Mouse (Mus musculus) olfactory bulb, adult 2 months (tissue): ENCODE results near the gene St3gal3. TPM values are rescaled to one million over a fixed set of nuclear protein-coding genes. Genes with fewer than 3 reads are reported as not detected.

Source experiments
- H3K27ac ChIP-seq: fragments of 200-500 bp; 2 replicates; pipeline ENCODE4 v1.5.1; 2012; ENCODE audit warnings: low read depth, low read length; ENCODE audit not compliant: insufficient read depth
- H3K4me1 ChIP-seq: fragments of 200-500 bp; 2 replicates; pipeline ENCODE4 v1.6.1; 2012; ENCODE audit warnings: low read length; ENCODE audit not compliant: control insufficient read depth, insufficient read depth
- H3K4me3 ChIP-seq: fragments of 200-500 bp; 2 replicates; pipeline ENCODE4 v1.5.1; 2012; ENCODE audit warnings: mild to moderate bottlenecking, low read depth, low read length, moderate library complexity; ENCODE audit not compliant: insufficient read depth
- CTCF ChIP-seq: fragments of 200-500 bp; IDR thresholded peaks from 2 replicates; pipeline ENCODE4 v1.5.1; 2012; ENCODE audit warnings: low read depth, mild to moderate bottlenecking, low read length, moderate library complexity; ENCODE audit not compliant: insufficient read depth
- POLR2A ChIP-seq: fragments of 200-500 bp; IDR thresholded peaks from 2 replicates; pipeline ENCODE4 v1.6.1; 2012; ENCODE audit warnings: mild to moderate bottlenecking, low read depth, low read length, moderate library complexity; ENCODE audit not compliant: insufficient read depth
- WGBS: fragments of 180-500 bp; shearing (Covaris S2); methylation state at CpG from one replicate; pipeline ENCODE4 v1.1.7; 2018; 5-methylcytosine and 5-hydroxymethylcytosine counted together
- polyA plus RNA-seq: library from polyadenylated mRNA; stranded (reverse); fragments of >200 nt; gene quantifications from 2 replicates; pipeline ENCODE4 v1.2.4, GENCODE M21; 2012; ENCODE audit warnings: low replicate concordance; ENCODE audit not compliant: missing spikeins, insufficient read depth, insufficient read length

St3gal3 gene
- not detected in 2 replicates for polyA plus RNA-seq

GRCm38 (mm10) chr4:118134485-118135365 is at the start of gene St3gal3:
Gene St3gal3 (minus strand): TSS chr4:118134914.
- Histone ChIP-seq H3K4me1 (peaks cover 22% of the 10 kb centered on the region), H3K27ac (peak within 1 kb of the TSS; percentile 42), H3K4me3 (peak within 1 kb of the TSS; percentile 88)
- TF ChIP-seq CTCF = no peak
- peak; percentile 63 for TF ChIP-seq POLR2A
- under 1% methylated on average over 79 of the region's 84 CpGs for WGBS

GRCm38 (mm10) chr4:118180301-118181080 is 45.8 kb upstream of the St3gal3 start:
- peak overlapping the region; percentile 74 for H3K27ac ChIP-seq
- peaks cover 2% of the 10 kb centered on the region; the same call in 1 of the 2 replicates for H3K4me1 ChIP-seq
- H3K4me3 ChIP-seq = peak overlapping the region; percentile 35
- WGBS = 10% methylated on average over 17 of the region's 17 CpGs
- TF ChIP-seq POLR2A = no peak
- TF ChIP-seq CTCF = no peak

GRCm38 (mm10) chr4:118179467-118180300 is 45.0 kb upstream of the St3gal3 start, which contains the start of gene Kdm4a:
Gene Kdm4a (minus strand): TSS chr4:118180043.
- TF ChIP-seq POLR2A = peak; percentile 45; the same call in 1 of the 2 replicates
- TF ChIP-seq CTCF = no peak
- Histone ChIP-seq H3K27ac (peak within 1 kb of the TSS; percentile 98), H3K4me1 (peaks cover 2% of the 10 kb centered on the region; the same call in 1 of the 2 replicates), H3K4me3 (peak within 1 kb of the TSS; percentile 89)
- WGBS = 0% methylated on average over 38 of the region's 38 CpGs

- H3K4me3 ChIP-seq = peak overlapping the region; percentile 89
- H3K27ac ChIP-seq = 0 out of 2 replicates have a peak overlapping the region, but pooled peaks have one; percentile 13
- TF ChIP-seq CTCF (no peak), POLR2A (no peak)
- WGBS = under 1% methylated on average over 12 of the region's 12 CpGs
- H3K4me1 ChIP-seq = peaks cover 2% of the 10 kb centered on the region; the same call in 1 of the 2 replicates
Measured at GRCm38 (mm10) chr4:118178952-118179466, 44.3 kb upstream of the St3gal3 start.

GRCm38 (mm10) chr4:118172461-118172860 is 37.7 kb upstream of the St3gal3 start:
- 68% methylated on average over 12 of the region's 12 CpGs for WGBS
- no peak overlapping the region for H3K4me3 ChIP-seq
- peak overlapping the region; percentile 72; the same call in 1 of the 2 replicates for H3K27ac ChIP-seq
- peaks cover 39% of the 10 kb centered on the region for H3K4me1 ChIP-seq
- TF ChIP-seq CTCF (no peak), POLR2A (no peak)

- WGBS = 86% methylated on average over 9 of the region's 9 CpGs
- no peak overlapping the region for H3K27ac ChIP-seq
- TF ChIP-seq CTCF (peak; percentile 27; the same call in 1 of the 2 replicates), POLR2A (no peak)
- peaks cover 44% of the 10 kb centered on the region for H3K4me1 ChIP-seq
- no peak overlapping the region for H3K4me3 ChIP-seq
Measured at GRCm38 (mm10) chr4:118171006-118171405, 36.3 kb upstream of the St3gal3 start.

GRCm38 (mm10) chr4:118162123-118162522 is 27.4 kb upstream of the St3gal3 start:
- no peak for TF ChIP-seq POLR2A
- TF ChIP-seq CTCF = no peak
- peaks cover 7% of the 10 kb centered on the region for H3K4me1 ChIP-seq
- H3K4me3 ChIP-seq = no peak overlapping the region
- no peak overlapping the region for H3K27ac ChIP-seq
- 86% methylated on average over 12 of the region's 12 CpGs for WGBS

- Histone ChIP-seq H3K4me1 (peaks cover 4% of the 10 kb centered on the region; the same call in 1 of the 2 replicates), H3K4me3 (no peak overlapping the region), H3K27ac (no peak overlapping the region)
- WGBS = 99% methylated on average over 3 of the region's 3 CpGs
- TF ChIP-seq CTCF = no peak
- TF ChIP-seq POLR2A = no peak
Measured at GRCm38 (mm10) chr4:118157666-118158065, 23.0 kb upstream of the St3gal3 start.
